Comparison of ENCODE assay signal across 8 mouse cellular contexts in genomic region chr13:91224438-91224814, GRCm38 (mm10). TPM values are rescaled to one million over a fixed set of nuclear protein-coding genes. Genes with fewer than 3 reads are reported as not detected.
DNase-seq lines count a peak whose midpoint lies in the region; ATAC-seq and TF ChIP-seq lines count a peak whose summit lies in the region.

No protein-coding gene starts in this region.

- peaks cover 52% of the 10 kb centered on the region for H3K4me1 ChIP-seq in E14TG2a.4 (replicated peaks; ENCODE audit: low read depth, low read length)
- H3K4me1 ChIP-seq in forebrain, embryonic 13.5 days = peaks cover 9% of the 10 kb centered on the region; the same call in 1 of the 2 replicates
- peaks cover 6% of the 10 kb centered on the region for H3K4me1 ChIP-seq in liver, embryonic 11.5 days (replicated peaks; ENCODE audit: control insufficient read depth, insufficient read depth, low read length)
- 0 out of 2 replicates have a peak, but pooled peaks cover 4% of the 10 kb centered on the region for H3K4me1 ChIP-seq in stomach, embryonic 16.5 days (ENCODE audit: control insufficient read depth, insufficient read depth, low read length)

- peak; percentile 7 for DNase-seq in embryo, embryonic 11.5 days (ENCODE audit: low read depth, low spot score)
- DNase-seq in embryo, embryonic 10 days (ENCODE audit: low spot score) = no peak
- no peak for DNase-seq in liver, embryonic 11.5 days (ENCODE audit: low spot score)
- DNase-seq in left cerebral cortex, adult 8-10 months (ENCODE audit: low spot score in 2 of 2) = no peak

- TF ChIP-seq CTCF in E14TG2a.4 (conservative IDR thresholded peaks at IDR 0.05; ENCODE audit: low read length) = no peak

- peak overlapping the region; percentile 81 for H3K4me3 ChIP-seq in E14TG2a.4 (replicated peaks; ENCODE audit: low read length)
- H3K4me3 ChIP-seq in forebrain, embryonic 13.5 days = peak overlapping the region; percentile 57
- H3K4me3 ChIP-seq in liver, embryonic 11.5 days (ENCODE audit: low read depth, low read length) = peak overlapping the region; percentile 73
- H3K4me3 ChIP-seq in stomach, embryonic 16.5 days (replicated peaks; ENCODE audit: low read length) = peak overlapping the region; percentile 81

- peak overlapping the region; percentile 72 for H3K9ac ChIP-seq in forebrain, embryonic 13.5 days
- peak overlapping the region; percentile 78 for H3K9ac ChIP-seq in liver, embryonic 11.5 days (ENCODE audit: low read depth, low read length)
- peak overlapping the region; percentile 94 for H3K9ac ChIP-seq in stomach, embryonic 16.5 days (ENCODE audit: low read length)

- H3K27ac ChIP-seq in forebrain, embryonic 13.5 days = peak overlapping the region; percentile 79
- H3K27ac ChIP-seq in liver, embryonic 11.5 days (ENCODE audit: low read depth, low read length) = peak overlapping the region; percentile 86
- peak overlapping the region; percentile 95 for H3K27ac ChIP-seq in stomach, embryonic 16.5 days (ENCODE audit: low read length)

- no peaks in the 10 kb centered on the region for H3K36me3 ChIP-seq in E14TG2a.4 (ENCODE audit: insufficient read depth, low read length)
- H3K36me3 ChIP-seq in forebrain, embryonic 13.5 days (ENCODE audit: poor library complexity, severe bottlenecking) = no peaks in the 10 kb centered on the region
- no peaks in the 10 kb centered on the region for H3K36me3 ChIP-seq in liver, embryonic 11.5 days (ENCODE audit: control insufficient read depth, insufficient read depth, low read length)
- no peaks in the 10 kb centered on the region for H3K36me3 ChIP-seq in stomach, embryonic 16.5 days (ENCODE audit: control insufficient read depth, insufficient read depth, low read length)

- no peaks in the 10 kb centered on the region for H3K27me3 ChIP-seq in E14TG2a.4 (ENCODE audit: insufficient read depth, low read length)
- no peaks in the 10 kb centered on the region for H3K27me3 ChIP-seq in forebrain, embryonic 13.5 days
- H3K27me3 ChIP-seq in liver, embryonic 11.5 days (replicated peaks; ENCODE audit: control insufficient read depth, insufficient read depth, low read length) = no peaks in the 10 kb centered on the region
- no peaks in the 10 kb centered on the region for H3K27me3 ChIP-seq in stomach, embryonic 16.5 days (ENCODE audit: control insufficient read depth, insufficient read depth, low read length)

- ATAC-seq in forebrain, embryonic 13.5 days = peak; percentile 2; the same call in 1 of the 2 replicates
- ATAC-seq in liver, embryonic 11.5 days (replicated peaks; ENCODE audit: low FRiP score) = 0 out of 2 replicates have a peak, but pooled peaks have one; percentile 4
- no peak for ATAC-seq in stomach, embryonic 16.5 days (ENCODE audit: insufficient read depth, low FRiP score)
- no peak for ATAC-seq in frontal cortex, adult (ENCODE audit: low TSS enrichment)

- 89% methylated on average over 2 of the region's 2 CpGs for WGBS in forebrain, embryonic 13.5 days
- 60% methylated on average over 2 of the region's 2 CpGs for WGBS in liver, embryonic 11.5 days
- WGBS in stomach, embryonic 16.5 days = 61% methylated on average over 2 of the region's 2 CpGs

- no peaks in the 10 kb centered on the region for H3K9me3 ChIP-seq in E14TG2a.4 (ENCODE audit: low read length)
- no peaks in the 10 kb centered on the region for H3K9me3 ChIP-seq in forebrain, embryonic 13.5 days (replicated peaks)
- no peaks in the 10 kb centered on the region for H3K9me3 ChIP-seq in liver, embryonic 11.5 days (ENCODE audit: control insufficient read depth, low read length)
- H3K9me3 ChIP-seq in stomach, embryonic 16.5 days (replicated peaks; ENCODE audit: control insufficient read depth, low read length) = no peaks in the 10 kb centered on the region

- H3K4me2 ChIP-seq in forebrain, embryonic 13.5 days = peak overlapping the region; percentile 62
- peak overlapping the region; percentile 70 for H3K4me2 ChIP-seq in liver, embryonic 11.5 days
- peak overlapping the region; percentile 61 for H3K4me2 ChIP-seq in stomach, embryonic 16.5 days (ENCODE audit: low read depth, low read length)

RNA-seq across cellular contexts. Expression of gene Atg10, which starts 0.7 kb away (rescaled TPM):
- polyA plus RNA-seq in forebrain, embryonic 13.5 days (2015; fragmentation: Nextera tagmentation; extraction: Ambion mirVana) = 16.0 and 16.6 TPM in 2 replicates
- 7.9 and 8.2 TPM in 2 replicates for polyA plus RNA-seq in liver, embryonic 11.5 days (2014; fragmentation: Nextera tagmentation; extraction: Ambion mirVana)
- 15.1 and 15.2 TPM in 2 replicates for polyA plus RNA-seq in stomach, embryonic 16.5 days (2015; fragmentation: Nextera tagmentation; extraction: Ambion mirVana)
- 10 to 100 TPM; 19.2 to 21.1 (median 19.9) TPM for total RNA-seq in left cerebral cortex, adult 8-10 months (2022)

Comparison
In these comparisons a context has a peak if more than half of its experiments do, and no peak if none do; other contexts are left out.
1. ATAC-seq: peak in forebrain, embryonic 13.5 days (single experiment) and liver, embryonic 11.5 days (single experiment); none in stomach, embryonic 16.5 days (single experiment) and frontal cortex, adult (single experiment).
2. Peak in every context shown above with its lines, with median percentiles within 50 percentile points of each other: H3K4me3 ChIP-seq, H3K27ac ChIP-seq, H3K4me2 ChIP-seq and H3K9ac ChIP-seq.